Mouse (Mus musculus) forebrain, embryonic 10.5 days (tissue): ENCODE results near the gene Zfp592. TPM values are rescaled to one million over a fixed set of nuclear protein-coding genes. Genes with fewer than 3 reads are reported as not detected.

ENCODE experiments used
- DNase-seq: peaks from one replicate; pipeline ENCODE4 v3.0.0-alpha.2; 2017; ENCODE audit warnings: low spot score; ENCODE audit errors: extremely low spot score
- H3K27ac ChIP-seq: fragments of 300-500 bp; sonication (generic); 2 replicates; pipeline ENCODE4 v1.5.1; 2016; ENCODE audit warnings: mild to moderate bottlenecking
- H3K27me3 ChIP-seq: fragments of 300-500 bp; sonication (generic); 2 replicates; pipeline ENCODE4 v1.6.1; 2016; ENCODE audit warnings: mild to moderate bottlenecking; ENCODE audit not compliant: poor library complexity, severe bottlenecking
- H3K36me3 ChIP-seq: fragments of 300-500 bp; sonication (generic); replicated peaks from 2 replicates; pipeline ENCODE4 v1.6.1; 2016; ENCODE audit warnings: mild to moderate bottlenecking, moderate library complexity
- H3K4me1 ChIP-seq: fragments of 300-500 bp; sonication (generic); 2 replicates; pipeline ENCODE4 v1.6.1; 2016
- H3K4me3 ChIP-seq: fragments of 300-500 bp; sonication (generic); 2 replicates; pipeline ENCODE4 v1.5.1; 2016; ENCODE audit warnings: mild to moderate bottlenecking, moderate library complexity
- H3K9me3 ChIP-seq: fragments of 300-500 bp; sonication (generic); 2 replicates; pipeline ENCODE4 v1.6.1; 2016; ENCODE audit warnings: mild to moderate bottlenecking, moderate library complexity
- WGBS: fragments of 180-500 bp; shearing (Covaris S2); methylation state at CpG from one replicate; pipeline ENCODE4 v1.1.7; 2016; 5-methylcytosine and 5-hydroxymethylcytosine counted together
- polyA plus RNA-seq: library from polyadenylated mRNA; unstranded; fragments of >200 nt; fragmentation: Nextera tagmentation; extraction: Ambion mirVana; gene quantifications from 2 replicates; pipeline ENCODE4 v1.2.1, GENCODE M21; 2016

Zfp592 gene
- polyA plus RNA-seq, 1 experiment from 2014 or later = 9.5 TPM

DNA sequence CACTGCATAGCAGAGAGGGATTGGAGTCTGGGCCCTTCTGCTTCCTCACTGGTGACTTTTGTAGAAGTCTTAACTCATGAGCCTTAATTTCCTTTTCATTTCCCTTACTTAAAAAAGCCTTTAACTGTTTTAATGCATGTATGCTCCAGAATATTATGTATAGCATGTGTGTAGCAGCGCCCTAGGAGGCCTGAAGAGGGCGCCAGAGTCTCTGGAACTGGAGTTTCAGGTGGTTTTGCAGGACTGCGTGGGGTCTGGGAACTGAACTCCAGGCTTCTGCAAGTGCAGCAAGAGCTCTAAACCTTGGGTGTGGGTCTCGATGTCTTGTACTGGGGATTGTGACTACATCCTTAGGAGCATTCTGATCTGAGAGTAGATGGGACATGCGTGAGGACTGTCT lies 79.8 kb downstream of the Zfp592 start:
- 82% methylated on average over 5 of the region's 5 CpGs for WGBS
- H3K4me3 ChIP-seq = no peak overlapping the region
- H3K9me3 ChIP-seq = no peaks in the 10 kb centered on the region
- H3K27me3 ChIP-seq = no peaks in the 10 kb centered on the region
- no peaks in the 10 kb centered on the region for H3K36me3 ChIP-seq
- no peak for DNase-seq
- H3K27ac ChIP-seq = no peak overlapping the region
- peaks cover 19% of the 10 kb centered on the region for H3K4me1 ChIP-seq

DNA sequence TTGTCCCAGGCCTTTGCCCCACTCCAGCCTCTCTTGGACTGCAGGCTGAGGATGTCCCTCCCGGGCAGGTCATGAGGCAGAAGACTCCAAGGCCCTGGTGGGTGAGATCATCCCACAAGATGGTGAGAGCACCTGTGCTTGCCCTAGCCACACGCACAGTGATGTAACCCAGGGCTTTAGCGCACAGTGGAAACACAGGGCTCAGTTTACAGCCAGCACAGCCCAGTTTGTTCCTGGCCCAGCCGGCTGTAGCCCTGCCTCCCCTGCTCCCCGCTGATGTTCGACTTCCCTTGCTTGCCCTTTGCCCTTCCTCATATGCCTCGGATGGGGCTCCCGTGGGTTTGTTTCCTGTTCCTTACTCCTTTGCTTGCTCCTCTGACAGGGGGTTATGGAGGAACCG lies 81.1 kb downstream of the Zfp592 start:
- no peak for DNase-seq
- 65% methylated on average over 9 of the region's 9 CpGs for WGBS
- H3K4me3 ChIP-seq = no peak overlapping the region
- no peaks in the 10 kb centered on the region for H3K9me3 ChIP-seq
- no peaks in the 10 kb centered on the region for H3K36me3 ChIP-seq
- peaks cover 19% of the 10 kb centered on the region for H3K4me1 ChIP-seq
- no peaks in the 10 kb centered on the region for H3K27me3 ChIP-seq
- no peak overlapping the region for H3K27ac ChIP-seq

- no peaks in the 10 kb centered on the region for H3K27me3 ChIP-seq
- no peaks in the 10 kb centered on the region for H3K36me3 ChIP-seq
- whole genome bisulfite sequencing = 79% methylated on average over 7 of the region's 7 CpGs
- DNase-seq = no peak
- peaks cover 19% of the 10 kb centered on the region for H3K4me1 ChIP-seq
- no peak overlapping the region for H3K4me3 ChIP-seq
- H3K27ac ChIP-seq = peak overlapping the region; percentile 60; the same call in 1 of the 2 replicates
- no peaks in the 10 kb centered on the region for H3K9me3 ChIP-seq
Observed at GRCm38 (mm10) chr7:81075299-81075698, 81.8 kb downstream of the Zfp592 start.

DNA sequence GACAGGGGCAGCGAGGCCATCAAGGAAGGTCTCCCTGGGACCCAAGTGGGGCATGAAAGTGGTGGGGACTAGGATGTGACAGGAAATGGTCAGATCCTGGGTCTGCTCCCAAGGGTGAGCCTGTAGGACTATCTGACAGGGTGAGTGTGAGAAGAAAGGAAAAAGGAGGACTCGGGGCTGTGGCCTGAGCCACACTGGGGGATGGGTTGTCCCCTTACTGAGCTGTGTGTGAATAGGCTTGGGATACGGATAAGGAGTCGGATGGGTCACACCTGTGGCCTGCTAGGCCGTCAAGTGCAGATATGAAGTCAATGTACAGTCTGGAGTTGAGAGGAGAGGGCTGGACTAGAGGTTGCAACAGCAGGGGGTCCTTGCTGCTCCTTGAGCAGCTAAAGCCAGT lies 82.3 kb downstream of the Zfp592 start:
- Histone ChIP-seq H3K27me3 (no peaks in the 10 kb centered on the region), H3K36me3 (no peaks in the 10 kb centered on the region), H3K4me1 (peaks cover 19% of the 10 kb centered on the region), H3K4me3 (no peak overlapping the region), H3K27ac (peak overlapping the region; percentile 60; the same call in 1 of the 2 replicates), H3K9me3 (no peaks in the 10 kb centered on the region)
- no peak for DNase-seq
- 84% methylated on average over 5 of the region's 5 CpGs for WGBS

DNA sequence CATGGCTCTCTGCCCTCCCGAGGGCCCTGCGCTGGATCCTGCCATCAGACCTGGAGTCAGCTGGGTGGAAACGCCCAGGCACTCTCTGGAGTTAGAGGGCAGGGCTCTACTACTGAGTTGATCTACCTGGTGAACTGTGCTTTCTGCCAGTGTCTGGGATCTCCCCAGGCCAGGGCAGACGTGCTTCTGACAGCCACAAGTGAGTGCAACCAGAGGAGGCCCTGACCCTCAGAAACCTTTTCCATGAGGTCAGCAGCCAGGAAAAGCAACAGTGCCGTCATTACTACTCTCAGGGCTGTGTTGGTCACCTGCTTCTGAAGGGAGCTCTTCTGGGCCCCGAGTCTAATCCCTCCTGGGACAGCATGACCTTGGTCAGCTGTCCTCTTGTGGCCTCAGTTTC lies 83.5 kb downstream of the Zfp592 start:
- no peak overlapping the region for H3K4me3 ChIP-seq
- H3K4me1 ChIP-seq = peaks cover 19% of the 10 kb centered on the region
- no peaks in the 10 kb centered on the region for H3K27me3 ChIP-seq
- no peak overlapping the region for H3K27ac ChIP-seq
- WGBS = 80% methylated on average over 6 of the region's 6 CpGs
- no peaks in the 10 kb centered on the region for H3K9me3 ChIP-seq
- DNase-seq = no peak
- no peaks in the 10 kb centered on the region for H3K36me3 ChIP-seq

DNA sequence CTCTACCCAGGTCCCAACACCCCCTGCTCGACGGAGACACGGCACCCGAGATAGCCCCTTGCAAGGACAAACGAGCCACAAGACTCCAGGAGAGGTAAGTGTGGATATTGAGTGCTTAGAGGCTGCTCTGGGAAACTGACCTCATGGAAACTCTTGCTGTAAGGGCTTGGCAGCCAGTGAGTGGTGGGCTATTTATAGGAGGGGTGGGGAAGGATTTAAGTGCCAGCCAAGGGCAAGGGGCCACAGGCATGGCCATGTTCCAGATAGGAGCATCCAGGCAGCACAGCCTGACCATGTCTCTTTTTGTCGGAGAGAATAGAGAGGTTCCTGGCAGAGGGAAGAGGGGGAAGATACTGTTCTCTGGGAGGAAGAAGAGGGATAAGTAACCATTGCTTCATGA lies 85.3 kb downstream of the Zfp592 start:
- DNase-seq = no peak
- Histone ChIP-seq H3K4me3 (no peak overlapping the region), H3K4me1 (peaks cover 12% of the 10 kb centered on the region; the same call in 1 of the 2 replicates), H3K9me3 (no peaks in the 10 kb centered on the region), H3K36me3 (no peaks in the 10 kb centered on the region), H3K27me3 (no peaks in the 10 kb centered on the region), H3K27ac (no peak overlapping the region)
- WGBS = 93% methylated on average over 6 of the region's 6 CpGs

DNA sequence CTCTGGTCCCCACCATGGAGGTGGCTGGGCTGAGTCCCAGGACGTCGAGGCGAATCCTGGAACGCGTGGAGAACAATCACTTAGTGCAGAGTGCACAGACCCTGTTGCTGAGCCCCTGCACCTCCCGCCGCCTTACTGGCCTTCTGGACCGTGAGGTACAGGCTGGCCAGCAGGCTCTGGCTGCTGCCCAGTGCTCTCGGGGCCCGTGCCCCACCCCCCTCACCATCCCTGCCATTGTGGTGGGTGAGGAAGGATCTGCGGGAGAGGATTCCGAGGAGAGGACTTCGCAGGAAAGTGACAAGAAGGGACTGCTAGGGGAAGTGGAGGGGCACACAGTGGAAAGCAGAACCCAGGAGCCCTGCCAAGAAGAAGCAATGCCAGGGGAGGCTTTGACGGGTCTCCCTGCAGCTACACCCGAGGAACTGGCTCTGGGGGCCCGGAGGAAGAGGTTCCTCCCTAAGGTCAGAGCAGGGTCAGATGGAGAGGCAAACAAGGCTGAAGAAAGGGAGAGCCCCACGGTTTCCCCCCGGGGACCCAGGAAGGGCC lies 100.0 kb downstream of the Zfp592 start:
- Histone ChIP-seq H3K36me3 (no peaks in the 10 kb centered on the region), H3K4me3 (no peak overlapping the region), H3K4me1 (peaks cover 14% of the 10 kb centered on the region), H3K27me3 (no peaks in the 10 kb centered on the region), H3K27ac (peak overlapping the region; percentile 65), H3K9me3 (no peaks in the 10 kb centered on the region)
- no peak for DNase-seq
- 61% methylated on average over 18 of the region's 18 CpGs for WGBS

- DNase-seq = no peak
- Histone ChIP-seq H3K36me3 (no peaks in the 10 kb centered on the region), H3K4me1 (peaks cover 14% of the 10 kb centered on the region), H3K4me3 (no peak overlapping the region), H3K27ac (peak overlapping the region; percentile 65), H3K27me3 (no peaks in the 10 kb centered on the region), H3K9me3 (no peaks in the 10 kb centered on the region)
- WGBS = 75% methylated on average over 6 of the region's 6 CpGs
Observed at GRCm38 (mm10) chr7:81094104-81094757, 100.8 kb downstream of the Zfp592 start.

Other genes with a start within 250 kb of the Zfp592 start
- 29.1 TPM in 2 replicates for gene Iqgap1, start 167.7 kb upstream of the Zfp592 start, polyA plus RNA-seq
- 1.3 and 2.5 TPM in 2 replicates for gene Zscan2, start 132.8 kb upstream of the Zfp592 start, polyA plus RNA-seq
- 53.2 and 53.8 TPM in 2 replicates for gene Wdr73, start 92.4 kb upstream of the Zfp592 start, polyA plus RNA-seq
- gene Nmb, start 88.6 kb upstream of the Zfp592 start, polyA plus RNA-seq = 5.9 and 7.2 TPM in 2 replicates
- gene Sec11a, start 45.9 kb upstream of the Zfp592 start, polyA plus RNA-seq = 190 and 226 TPM in 2 replicates
- 0.02 and 0.11 TPM in 2 replicates for gene Alpk3, start 63.9 kb downstream of the Zfp592 start, polyA plus RNA-seq
- 0.10 TPM in 1 of 2 replicates, not detected in the other for gene Slc28a1, start 121.1 kb downstream of the Zfp592 start, polyA plus RNA-seq
- gene Pde8a, start 219.9 kb downstream of the Zfp592 start, polyA plus RNA-seq = 1.6 and 2.0 TPM in 2 replicates